Mouse (Mus musculus) neutrophil, adult 59 days (primary cell): ENCODE data around the gene Dse. TPM values are rescaled to one million over a fixed set of nuclear protein-coding genes. Genes with fewer than 3 reads are reported as not detected.

ENCODE experiments used
- total RNA-seq, 2 experiments: library from RNA; stranded (reverse); gene quantifications; 1 replicate in 1 of 2; 2 replicates in 1 of 2; pipeline ENCODE4 v1.2.4; 2023

Dse gene
- 10 to 100 TPM in 1 of 2 experiments, 1 to 10 TPM in 1; 8.3 to 13.3 TPM for total RNA-seq

DNA sequence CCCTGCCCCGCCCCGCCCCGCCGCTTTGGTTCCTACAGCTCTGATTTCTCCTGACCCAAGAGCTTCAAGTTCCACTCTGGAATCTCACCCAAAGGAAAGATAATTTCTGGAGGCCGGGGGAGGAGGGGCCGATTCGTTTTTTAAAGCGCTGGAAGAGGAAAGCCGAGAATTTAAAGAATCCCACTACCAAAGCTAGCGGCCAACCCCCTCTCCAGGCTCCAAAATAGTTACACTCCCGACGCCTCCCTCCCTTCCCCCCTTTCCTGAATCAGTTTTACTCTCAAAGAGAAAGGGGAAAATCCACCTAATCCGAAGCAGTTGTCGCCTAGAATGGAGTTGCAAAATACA is at the start of gene Dse:
Dse (minus strand) TSS at position 213 of the 348 bp plus-strand sequence.

DNA sequence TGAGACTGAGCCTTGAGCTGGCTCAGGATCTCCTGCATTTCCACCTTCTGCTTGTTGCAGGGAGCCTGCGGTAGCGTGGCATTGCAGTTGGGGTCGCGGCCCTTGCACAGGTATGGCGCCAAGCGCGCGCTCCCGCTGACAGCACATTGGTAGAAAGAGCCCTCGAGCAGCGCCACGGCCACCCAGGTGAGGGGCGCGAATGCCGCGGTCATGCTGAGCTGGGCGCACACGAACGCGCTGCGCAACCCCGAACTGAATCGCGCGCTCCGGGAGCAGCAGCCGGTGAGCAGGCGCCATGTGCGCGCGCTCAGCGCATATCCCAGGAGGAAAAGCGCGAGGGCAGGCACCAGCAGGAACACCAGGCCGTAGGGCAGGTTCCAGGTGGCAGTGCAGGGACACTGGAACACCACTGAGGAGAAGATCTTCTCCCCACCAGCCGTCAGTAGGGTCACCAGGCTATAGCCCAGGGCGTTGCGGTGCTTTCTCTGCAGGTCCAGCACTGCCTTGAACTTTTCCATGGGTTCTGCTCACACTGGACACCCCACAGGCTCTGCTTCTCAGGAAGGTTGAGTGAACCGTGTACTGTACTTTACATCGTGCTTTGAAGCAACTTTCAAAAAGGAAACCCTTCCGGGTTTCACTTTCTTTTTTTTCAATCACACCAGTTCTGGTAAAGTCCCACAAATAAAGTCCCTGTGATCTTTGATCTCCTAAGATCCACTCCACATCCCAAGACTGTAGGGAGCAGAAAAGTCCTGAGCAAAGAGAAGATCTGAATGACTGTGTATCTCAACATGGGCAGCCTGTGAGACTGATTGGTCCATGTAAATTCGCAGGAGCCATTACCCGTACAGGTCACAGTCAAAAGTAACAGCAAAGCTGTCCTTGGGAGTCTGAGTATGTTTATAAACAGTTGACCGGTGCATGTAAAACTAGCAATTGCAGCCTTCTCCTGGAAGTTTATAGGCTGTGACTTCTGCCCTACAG is 79.8 kb downstream of the Dse start, which contains the start of gene Calhm6:
Calhm6 (minus strand) TSS at position 593 of the 987 bp plus-strand sequence.

Other genes with a start within 250 kb of the Dse start
- 10 to 100 TPM; 34.3 to 37.3 TPM for gene Rwdd1, start 188.1 kb downstream of the Dse start, total RNA-seq
- gene Trappc3l, start 170.1 kb downstream of the Dse start, total RNA-seq: not detected
- gene Calhm4, start 163.4 kb downstream of the Dse start, total RNA-seq: not detected
- not detected for gene Calhm5, start 111.2 kb downstream of the Dse start, total RNA-seq
- 1 to 10 TPM; 2.3 to 4.0 TPM for gene Calhm6, start 79.7 kb downstream of the Dse start, total RNA-seq
- gene Tspyl1, start 74.5 kb upstream of the Dse start, total RNA-seq: 10 to 100 TPM; 69.4 to 73.2 TPM
- 1 to 10 TPM; 1.2 to 2.2 TPM for gene Tspyl4, start 89.7 kb upstream of the Dse start, total RNA-seq
- not detected for gene Col10a1, start 182.3 kb upstream of the Dse start, total RNA-seq
- gene Nt5dc1, start 210.8 kb upstream of the Dse start, total RNA-seq: 10 to 100 TPM; 42.4 to 46.0 TPM